Mouse (Mus musculus): ENCODE data around the gene Grsf1.

The Grsf1 gene

DNA sequence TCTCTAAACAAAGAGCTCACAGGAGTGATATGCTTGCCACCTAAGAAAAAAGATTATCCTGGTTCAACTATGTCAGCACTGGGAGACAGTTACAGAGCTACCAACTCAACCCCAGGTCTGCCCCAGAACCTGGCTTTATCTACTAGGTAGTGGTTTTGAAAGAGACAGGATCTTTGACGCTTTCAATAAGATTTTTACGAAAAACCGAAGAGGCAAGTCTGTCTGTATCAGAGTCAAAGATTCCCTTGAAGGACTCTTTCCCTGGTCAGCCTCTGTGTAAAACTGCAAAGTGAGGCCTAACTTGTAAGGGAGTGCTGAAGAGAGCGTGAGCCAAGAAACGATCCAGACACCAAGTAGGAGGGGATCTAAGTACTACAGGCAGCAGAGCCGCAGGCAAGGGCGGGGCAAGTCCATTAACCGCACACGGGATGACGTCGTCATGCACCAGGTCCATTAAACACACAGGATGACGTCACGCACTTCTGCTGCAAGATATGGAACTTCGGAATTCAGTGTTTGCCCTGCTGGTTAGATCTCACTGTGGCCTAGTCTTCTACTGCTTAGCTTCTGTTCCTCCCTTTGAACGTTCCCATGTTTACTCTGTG lies 12.7 kb upstream of the Grsf1 start:
- DNase-seq (ENCODE audit: low spot score in 2 of 2) = no peak

DNA sequence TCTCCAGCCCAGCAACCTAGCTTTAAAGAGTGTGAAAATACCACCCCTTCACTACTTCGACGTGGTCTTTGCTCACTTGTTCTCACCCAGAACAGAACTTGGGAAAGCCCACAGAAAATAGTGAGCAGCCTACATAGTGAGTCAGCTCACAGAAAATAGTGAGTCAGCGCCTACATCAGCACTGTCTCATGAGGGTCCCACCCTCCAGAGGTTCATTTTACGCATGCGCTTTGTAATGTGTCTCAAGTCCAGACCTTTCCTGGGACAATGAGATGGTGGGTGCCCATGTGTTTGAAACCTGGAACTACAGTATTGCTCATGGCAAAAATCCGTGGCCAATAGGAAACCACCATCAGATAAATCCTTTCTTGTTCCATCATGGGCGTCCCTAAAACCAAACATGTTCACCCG lies 12.0 kb upstream of the Grsf1 start:
- no peak for DNase-seq (ENCODE audit: low spot score in 2 of 2)

DNA sequence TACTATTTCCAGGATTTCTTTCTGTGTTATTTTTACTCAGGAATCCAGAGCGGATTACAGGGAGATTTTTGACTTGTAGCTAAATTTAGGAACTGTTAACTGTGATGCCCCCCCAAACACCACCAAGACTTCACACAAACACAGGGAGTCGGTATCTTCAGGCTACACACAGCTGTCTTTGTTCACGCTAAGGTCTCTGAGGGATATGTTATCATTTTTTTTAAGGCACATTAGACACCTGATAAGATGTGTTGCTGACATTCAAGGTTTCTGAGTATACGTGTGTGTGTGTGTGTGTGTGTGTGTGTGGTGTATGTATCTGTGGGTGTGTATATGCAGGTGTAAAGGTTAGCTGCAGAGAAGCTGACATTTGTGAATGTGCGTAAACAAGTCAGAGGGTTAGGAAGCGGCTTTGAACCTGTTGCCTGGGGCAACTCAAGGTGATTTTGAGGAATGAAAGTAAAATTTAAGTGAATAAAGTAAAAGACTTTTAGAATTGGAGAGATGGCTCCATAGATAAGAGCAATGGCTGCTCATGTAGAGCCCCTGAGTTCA lies 9.9 kb upstream of the Grsf1 start:
- no peak for DNase-seq (ENCODE audit: low spot score in 2 of 2)

DNA sequence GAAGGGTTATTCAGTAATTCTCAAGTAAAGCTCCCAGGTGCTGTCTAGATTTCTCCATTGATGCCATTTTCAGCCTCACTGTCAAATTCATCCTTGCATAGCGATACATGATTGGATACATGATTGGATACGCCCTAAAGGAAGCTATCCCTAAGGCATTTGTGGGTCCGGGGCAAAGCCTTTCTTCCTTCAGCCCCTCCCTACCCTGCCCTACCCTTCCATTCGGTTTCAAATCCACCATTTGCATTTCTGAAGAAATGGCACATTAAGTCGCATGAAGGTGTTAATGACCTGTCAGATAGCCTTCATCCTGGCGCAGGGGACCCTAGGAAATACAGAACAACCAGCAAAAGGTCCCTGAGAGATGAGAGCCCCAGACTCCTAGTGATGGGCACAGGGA lies 9.3 kb upstream of the Grsf1 start:
- no peak for DNase-seq (ENCODE audit: low spot score in 2 of 2)

DNA sequence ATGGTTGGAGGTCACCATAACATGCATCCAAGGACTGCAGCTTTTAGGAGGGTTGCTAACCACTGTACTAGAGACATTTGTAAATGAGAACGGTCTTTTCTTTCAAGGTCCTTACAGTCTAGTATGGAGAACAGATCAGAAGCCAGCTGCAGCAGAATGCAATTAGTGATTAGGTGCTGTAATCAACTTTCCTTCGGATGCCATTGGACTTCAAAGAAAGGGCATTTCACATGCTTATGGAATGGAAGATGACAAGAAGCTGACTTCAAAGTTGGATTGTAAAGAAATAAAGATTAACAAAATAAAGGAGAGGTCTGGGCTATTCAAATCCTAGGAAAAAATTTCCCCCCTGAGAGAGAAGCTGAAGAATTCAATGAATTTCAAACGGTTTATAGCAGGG lies 8.3 kb upstream of the Grsf1 start:
- no peak for DNase-seq (ENCODE audit: low spot score in 2 of 2)

DNA sequence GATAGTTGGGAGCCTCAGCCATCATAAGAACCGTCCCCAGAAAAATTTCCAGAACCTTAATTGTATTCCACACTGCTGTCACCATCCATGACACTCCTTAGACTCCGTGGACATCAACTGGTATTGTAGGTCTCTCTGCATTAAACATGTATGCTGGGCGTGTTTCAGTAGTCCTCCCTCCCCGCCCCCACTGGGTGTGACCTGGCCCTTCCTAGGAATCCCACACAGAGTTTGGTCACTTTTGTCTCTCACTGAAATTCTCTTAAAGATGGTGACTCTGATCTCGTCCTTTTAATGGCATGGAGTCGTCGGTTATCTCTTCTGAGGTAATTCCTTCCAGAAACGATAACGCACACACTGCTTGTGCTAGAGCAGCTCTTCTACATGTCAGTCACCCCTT lies 7.7 kb upstream of the Grsf1 start:
- no peak for DNase-seq (ENCODE audit: low spot score in 2 of 2)

DNA sequence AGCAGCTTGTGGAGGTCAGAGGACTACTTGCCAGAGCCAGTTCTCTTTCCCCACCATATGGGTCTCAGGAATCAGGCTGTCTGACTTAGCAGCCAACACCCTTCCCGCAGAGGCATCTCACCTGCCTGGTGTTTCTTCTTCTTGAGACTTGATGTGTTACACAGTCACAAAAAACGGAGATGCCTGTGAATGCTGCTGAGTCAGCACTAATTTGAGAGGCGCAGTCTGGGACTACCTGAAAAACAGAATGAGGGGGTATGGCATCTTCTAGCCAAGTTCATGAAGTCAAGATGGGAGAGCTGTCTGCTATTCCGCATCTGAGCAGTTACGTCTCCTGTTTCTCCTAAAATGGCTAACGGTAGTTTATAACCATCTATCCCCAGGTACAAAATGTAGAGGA lies 4.6 kb upstream of the Grsf1 start:
- DNase-seq (ENCODE audit: low spot score in 2 of 2) = no peak

DNA sequence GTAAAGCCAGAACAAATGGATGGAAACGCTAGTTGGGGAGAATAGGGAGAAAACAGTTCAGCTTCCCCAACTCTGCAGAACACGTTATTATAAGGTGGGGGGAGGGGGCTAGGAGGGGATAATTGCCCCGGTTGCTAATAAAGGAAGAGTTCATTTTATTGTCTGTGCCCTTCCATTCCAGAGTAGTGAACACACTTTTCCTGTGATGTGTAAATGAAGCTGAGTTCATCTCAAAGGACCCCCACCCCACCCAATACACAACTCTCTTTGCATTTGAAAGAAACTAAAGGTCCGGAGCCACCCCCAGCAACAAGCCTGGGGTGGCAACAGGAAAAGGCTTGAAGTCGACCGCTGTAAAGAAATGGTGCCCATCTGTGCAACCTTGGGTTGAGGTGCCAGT lies 3.4 kb upstream of the Grsf1 start:
- no peak for DNase-seq (ENCODE audit: low spot score in 2 of 2)

DNA sequence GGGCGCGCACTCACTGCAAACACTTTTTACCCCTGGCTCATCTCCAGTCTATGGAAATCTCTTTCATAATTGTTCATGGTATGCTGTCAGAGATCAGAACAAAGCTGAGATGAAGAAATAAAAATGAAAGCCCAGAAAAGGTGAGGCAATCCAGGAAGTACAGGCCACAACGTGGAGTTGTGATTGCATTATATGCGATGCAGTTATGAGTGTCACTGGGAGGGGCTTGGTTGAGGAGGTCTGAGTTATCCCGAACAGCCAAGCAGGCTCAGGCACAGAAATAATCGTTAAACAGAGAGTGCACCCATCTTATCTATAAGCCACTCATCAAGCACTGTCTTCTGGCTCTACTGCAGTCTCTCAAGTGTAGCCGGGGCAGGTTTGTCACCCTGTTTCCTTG lies 3.0 kb upstream of the Grsf1 start:
- no peak for DNase-seq (ENCODE audit: low spot score in 2 of 2)

DNA sequence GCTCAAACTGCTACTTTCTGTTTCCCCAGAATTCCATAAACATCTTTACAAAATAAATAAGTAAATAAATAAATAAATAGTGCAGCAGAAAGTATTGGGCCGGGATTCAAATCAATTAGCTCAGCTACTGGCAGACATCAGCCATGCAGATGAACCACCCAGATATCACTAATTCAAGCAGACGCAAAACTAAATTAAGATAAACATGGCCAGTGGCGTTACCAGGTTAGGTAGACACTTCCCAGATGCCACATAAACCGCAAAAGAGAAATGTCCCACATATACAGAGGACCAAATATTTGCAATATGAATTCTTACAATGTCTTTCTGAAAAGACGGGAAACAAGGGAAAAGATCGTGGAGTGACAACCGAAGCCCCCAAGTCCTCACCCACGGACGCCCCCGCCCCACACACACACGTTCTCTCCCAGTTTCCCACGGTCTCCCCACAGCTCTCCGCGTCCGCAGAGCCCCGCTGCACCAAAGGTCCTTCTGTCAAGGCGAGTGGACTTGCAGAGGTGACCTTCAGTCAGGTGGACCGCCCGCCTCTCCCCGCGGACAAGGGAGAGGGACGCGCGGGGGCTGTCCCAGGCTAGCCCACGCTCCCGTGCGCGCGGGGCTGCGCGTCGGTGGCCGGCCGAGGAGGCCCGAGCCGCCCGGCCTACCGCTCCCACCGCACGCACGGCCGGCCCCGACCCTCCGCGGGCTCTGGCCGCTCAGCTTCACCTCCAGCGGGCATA lies 1.1 kb downstream of the Grsf1 start:
- DNase-seq (ENCODE audit: low spot score in 2 of 2) = no peak

DNA sequence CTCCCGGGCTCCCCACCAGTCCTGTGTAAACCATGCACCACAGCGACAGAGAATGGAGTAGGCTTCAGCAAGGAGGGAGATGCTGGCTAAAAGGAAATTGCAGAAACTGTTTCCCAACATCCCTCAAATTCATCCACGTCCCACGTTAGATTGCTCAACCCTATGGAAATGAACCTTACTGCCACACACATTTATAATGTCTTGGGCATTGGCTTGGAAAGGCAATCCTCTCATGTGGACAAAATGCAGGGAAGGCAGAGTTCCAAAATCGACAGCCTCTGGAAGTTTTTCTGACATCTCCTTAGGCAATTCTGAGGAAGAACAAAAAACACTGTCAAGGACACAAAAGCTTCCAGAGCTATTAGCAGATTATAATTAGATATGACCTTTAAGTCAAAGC lies 12.1 kb downstream of the Grsf1 start:
- no peak for DNase-seq (ENCODE audit: low spot score in 2 of 2)

DNA sequence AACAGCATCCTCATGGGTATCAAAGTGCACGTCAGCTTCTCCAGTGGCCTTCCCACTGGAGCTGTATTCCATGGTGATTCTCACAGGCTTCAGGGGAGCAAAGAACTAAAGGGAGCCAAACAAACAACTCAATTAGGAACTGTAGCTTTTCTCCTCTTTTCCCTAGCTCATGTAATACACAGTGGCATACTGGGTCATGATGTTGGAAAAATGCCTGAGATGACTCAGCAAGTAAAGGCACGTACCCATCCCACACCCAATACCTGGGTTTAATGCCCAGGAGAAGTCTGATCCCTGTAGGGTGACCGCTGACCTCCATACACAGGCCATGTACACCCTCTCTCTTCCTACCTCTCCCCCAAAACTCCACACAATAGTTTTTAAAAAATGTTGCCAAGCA lies 12.8 kb downstream of the Grsf1 start:
- DNase-seq (ENCODE audit: low spot score in 2 of 2) = no peak

DNA sequence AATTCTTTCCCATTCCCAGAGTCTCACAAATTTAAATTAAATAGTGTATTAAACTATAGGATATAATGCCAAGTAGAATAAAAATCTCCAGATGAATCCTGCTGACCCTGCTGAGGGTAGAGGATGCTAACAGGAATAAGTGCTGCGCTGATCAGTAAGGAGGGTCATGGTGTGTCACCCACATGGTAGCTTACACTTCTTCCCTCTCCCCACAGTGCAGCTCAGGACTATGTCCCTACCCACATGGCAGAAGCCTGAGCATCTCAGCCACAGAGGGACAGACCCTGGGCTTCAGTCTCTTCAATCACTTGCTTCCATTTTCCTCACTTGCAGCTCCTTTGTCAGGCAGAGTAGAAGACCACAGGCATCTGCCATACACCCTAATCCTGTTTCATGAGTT lies 18.1 kb downstream of the Grsf1 start:
- no peak for DNase-seq (ENCODE audit: low spot score in 2 of 2)

DNA sequence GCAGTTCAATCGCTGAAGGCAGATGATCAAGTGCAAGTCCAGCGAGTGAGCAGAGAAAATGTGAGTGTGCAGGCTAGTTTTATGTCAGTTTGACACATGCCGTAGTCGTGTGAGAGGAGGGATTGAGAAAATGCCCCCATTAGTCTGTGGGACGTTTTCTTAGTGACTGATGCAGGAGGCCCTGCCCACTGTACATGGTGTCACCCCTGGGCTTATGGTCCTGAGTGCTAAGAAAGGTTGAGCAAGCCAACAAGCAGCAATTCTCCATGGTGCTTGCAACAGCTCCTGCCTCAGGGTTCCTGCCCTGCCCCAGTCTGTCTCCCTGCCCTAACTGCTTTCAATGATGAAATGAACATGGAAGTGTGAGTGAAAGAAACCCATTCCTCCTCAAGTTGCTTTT lies 23.4 kb downstream of the Grsf1 start:
- DNase-seq (ENCODE audit: low spot score in 2 of 2) = no peak

DNA sequence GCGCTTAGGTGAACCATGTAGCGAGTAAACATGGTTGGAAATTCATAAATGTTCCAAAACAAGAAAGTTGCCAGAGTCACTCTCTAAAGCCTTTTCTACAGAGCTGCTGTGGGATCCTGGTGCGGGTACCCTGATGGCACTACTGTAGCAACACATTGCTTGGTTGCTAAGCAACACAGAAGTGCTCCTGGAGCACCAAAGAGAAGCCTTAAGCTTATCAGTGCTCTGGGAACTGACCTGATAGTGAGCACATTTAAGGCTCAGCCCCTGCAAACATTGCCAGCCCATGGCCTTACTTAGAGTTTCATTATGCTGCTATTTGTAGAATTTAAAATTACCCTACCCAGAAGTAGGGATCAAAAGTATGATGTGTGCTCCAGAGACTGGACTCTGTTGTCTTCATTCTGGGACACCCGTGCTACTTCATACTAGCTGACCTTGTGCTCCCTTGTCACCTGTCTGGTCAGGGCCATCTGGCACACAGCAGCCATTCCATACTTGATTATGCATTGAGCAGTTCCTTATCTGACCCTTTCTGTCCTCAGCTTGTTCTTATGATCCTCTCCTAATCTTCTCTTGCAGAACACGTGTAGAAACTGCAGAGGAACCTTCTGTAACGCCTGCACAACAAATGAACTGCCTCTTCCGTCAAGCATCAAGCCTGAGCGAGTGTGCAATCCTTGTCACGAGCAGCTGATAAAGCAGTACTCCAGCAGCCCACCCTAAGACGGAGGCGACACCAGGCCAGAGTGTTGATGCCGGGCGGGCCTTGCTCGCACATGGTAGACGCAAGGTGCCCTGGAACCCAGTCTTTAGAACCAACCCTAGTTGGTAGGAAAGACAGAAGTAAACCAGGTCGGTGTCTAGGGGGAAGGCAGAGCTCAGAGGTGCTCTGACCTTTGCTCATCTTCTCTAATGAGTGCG lies 26.5 kb downstream of the Grsf1 start:
- DNase-seq (ENCODE audit: low spot score in 2 of 2) = no peak

DNA sequence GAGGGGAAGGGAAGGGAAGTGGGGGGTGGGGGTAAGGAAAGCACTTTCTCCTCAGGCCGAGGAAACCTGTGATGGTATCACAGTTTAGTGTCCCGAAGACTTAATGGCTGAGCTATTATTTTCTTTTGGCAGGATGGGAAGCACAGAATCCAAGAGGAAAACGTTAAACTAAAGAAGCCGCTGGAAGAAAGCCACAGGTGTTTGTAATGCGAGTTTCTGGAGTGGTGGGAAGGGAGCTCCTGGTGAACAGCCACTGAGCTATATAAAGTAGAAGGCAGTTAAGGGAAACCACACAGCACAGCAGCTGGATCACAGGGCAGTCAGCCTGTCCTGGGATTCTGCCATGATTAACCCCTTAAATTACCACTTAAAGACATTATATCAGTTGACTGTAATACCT lies 30.6 kb downstream of the Grsf1 start:
- no peak for DNase-seq (ENCODE audit: low spot score in 2 of 2)

DNA sequence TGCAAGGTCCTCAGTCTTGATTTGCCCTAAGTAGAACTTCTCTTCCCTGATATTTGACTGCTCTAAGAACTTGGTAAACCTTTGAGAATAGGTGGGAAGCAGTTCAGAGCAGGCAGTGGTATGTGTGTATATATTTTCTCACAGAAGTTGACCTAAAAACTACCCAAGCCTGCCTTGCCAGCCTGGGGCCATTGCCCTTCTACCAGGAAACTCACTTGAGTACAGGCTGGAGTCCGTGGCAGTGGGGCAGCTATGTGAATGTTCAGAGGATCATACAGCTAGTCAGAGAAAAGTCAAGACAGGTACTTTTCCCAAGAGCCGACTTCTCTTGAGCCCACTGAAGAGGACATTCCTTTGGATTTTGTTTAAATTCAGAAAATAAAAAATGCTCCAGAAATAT lies 31.1 kb downstream of the Grsf1 start:
- DNase-seq (ENCODE audit: low spot score in 2 of 2) = no peak

DNA sequence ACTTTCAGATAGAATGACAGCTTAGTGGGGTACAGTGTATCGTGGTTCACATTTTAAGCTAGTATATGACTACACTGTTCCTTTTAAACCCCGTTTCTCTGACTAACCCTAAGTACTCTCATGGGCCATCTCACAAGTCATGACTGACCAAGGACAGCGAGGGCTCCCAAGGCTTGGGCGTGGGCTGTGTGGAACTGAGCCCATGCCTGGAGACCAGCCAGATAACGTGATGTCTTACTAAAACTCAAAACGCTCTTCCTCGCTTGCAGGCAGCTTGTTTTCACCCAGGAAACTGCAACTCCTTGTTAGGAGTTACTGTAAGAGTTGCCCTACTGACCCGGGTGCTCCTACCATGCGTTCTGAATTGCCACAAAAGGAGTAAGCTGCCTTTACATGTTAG lies 32.5 kb downstream of the Grsf1 start:
- DNase-seq (ENCODE audit: low spot score in 2 of 2) = no peak

DNA sequence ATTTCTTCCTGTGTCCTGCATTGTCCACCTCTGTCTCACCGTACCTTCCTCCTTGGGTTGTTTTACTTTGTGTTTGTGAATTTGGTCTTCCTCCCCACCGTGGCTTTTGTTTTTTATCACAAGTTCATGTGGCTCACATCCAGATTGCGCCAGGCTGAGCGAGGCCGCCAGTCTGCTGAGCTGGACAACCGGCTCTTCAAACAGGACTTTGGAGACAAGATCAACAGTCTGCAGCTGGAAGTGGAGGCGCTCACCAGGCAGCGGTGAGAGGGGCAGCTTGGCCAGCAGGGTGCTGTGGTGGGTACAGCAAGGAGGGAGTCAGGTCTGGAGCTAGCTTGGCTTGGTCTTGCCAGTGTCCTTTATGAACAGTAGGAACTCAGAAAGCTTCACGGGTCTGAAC lies 33.2 kb downstream of the Grsf1 start:
- DNase-seq (ENCODE audit: low spot score in 2 of 2) = no peak

DNA sequence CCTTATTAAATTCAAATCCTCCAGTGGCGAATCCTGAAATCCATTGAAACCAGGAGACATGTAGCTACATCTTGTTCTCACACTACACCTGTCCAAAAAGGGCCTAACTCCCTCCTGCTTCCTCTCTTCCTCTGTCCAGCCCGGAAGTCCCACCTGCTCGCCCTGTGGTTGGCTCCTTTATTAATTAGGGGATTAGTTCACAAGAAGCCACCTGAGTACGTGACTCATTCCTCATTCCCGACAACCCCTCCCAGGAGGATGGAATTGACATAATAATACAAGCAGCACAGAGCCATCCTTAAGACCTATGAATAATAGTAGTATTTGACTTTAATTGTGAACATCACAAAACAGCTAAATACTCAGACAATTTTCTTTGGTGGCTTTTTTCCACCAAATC lies 41.9 kb downstream of the Grsf1 start:
- no peak for DNase-seq (ENCODE audit: low spot score in 2 of 2)

DNA sequence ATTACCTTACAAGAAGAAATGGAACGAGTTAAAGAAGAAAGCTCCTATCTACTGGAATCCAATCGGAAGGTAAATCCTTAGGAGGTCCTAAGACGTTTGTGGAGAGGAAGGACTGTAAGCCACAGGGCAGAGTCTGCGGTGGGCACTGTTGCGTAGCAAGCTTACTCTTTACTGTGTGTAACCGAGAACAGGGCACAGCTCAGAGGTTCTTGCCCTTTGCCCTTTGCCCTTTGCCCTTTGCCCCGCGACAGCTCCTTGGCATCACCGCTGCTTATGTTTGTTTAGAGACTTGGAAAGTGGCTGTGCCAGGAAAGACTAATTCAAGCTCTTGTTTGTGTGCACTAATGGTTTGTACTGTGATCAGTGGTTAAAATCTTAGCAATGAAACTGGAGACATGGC lies 43.5 kb downstream of the Grsf1 start:
- no peak for DNase-seq (ENCODE audit: low spot score in 2 of 2)

DNA sequence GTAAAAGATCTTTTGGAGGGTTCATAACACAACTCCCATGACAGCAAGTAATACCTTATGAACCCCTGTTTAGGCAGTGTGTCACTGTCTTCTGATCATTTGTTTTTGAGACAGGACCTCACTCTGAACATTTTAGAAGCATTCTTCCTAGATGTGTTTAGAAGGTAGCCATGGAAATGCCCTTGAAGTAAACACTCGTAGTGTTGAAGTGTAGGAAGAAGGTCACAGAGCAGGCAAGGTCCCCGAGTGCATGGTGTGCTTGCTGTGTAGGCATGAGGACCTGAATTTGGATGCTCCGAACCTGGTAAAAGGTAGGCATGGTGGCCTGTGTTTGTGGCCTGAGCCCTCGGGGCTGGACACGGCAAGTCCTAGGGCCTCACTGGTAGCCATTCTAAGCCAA lies 44.4 kb downstream of the Grsf1 start:
- no peak for DNase-seq (ENCODE audit: low spot score in 2 of 2)

DNA sequence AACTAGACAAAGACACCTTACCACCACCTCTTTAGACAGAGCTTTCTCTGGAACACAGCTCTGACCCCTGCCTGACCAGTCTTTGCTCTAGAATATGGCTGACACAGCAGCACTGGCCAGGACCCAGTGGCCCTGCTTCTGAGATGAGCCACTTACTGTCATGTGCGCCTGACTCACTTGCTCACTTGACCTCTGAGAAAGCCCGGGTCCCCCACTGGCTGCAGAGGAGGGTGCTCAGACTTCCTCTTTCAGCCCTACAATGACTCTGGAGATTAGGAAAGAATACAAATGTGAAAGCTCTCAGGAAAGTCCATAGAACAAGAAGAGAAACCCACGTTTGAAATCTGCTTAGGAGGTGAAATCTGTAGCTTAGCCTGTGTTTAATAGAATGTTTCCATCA lies 45.1 kb downstream of the Grsf1 start:
- no peak for DNase-seq (ENCODE audit: low spot score in 2 of 2)

Data from natural killer cell, adult 2 months (primary cell).